ENCODE assay signal across 9 mouse cellular contexts in the genomic region with DNA sequence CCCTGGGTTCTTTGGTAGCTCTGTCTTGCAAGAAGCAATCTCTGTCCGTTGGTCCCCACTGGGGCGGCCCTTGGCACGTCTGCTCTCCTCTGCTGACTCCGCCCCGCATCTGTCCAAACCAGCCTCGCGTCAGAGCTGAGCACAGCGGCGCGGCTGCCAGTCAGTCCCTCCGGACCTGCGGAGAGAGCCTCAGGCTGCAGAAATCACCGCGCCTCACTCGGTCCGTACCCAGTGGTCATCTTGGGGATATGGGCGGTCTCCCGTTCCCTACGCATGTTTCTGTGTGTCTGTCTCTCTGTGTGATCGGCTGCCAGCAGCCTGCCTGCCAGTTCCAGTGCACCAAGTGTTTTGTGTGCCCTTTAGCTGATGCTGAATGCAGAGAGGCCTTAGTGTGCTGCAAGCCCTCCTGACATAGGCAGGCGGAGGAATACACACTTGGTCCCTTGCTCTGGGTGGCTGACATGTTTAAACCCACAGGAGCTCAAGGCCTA. TPM values are rescaled to one million over a fixed set of nuclear protein-coding genes. Genes with fewer than 3 reads are reported as not detected.
A peak's percentile ranks its signal among the peaks of the same experiment; 100 is the strongest.
DNase-seq lines count a peak whose midpoint lies in the region; ATAC-seq and TF ChIP-seq lines count a peak whose summit lies in the region.
"Had no signal": no experiment of that assay in that cellular context is flagged by ENCODE, and none has a peak within 500 bp of the region (broad histone marks: within the 10 kb centered on the region; RNA-seq: fewer than 3 reads in every experiment).

Pabpc5 (plus strand) TSS at position 116 of the 491 bp plus-strand sequence.

- H3K9me3 ChIP-seq in ES-E14 (ENCODE audit: control insufficient read depth, insufficient read depth, low read depth, low read length), result no peaks in the 10 kb centered on the region
- H3K9me3 ChIP-seq in hindbrain, embryonic 13.5 days, result no peaks in the 10 kb centered on the region
- no peaks in the 10 kb centered on the region for H3K9me3 ChIP-seq in lung, embryonic 15.5 days

- no peaks in the 10 kb centered on the region for H3K27me3 ChIP-seq in hindbrain, embryonic 13.5 days
- H3K27me3 ChIP-seq in lung, embryonic 15.5 days, result no peaks in the 10 kb centered on the region
- H3K27me3 ChIP-seq: CH12.LX had no signal

- no peaks in the 10 kb centered on the region for H3K4me1 ChIP-seq in ES-E14 (ENCODE audit: control insufficient read depth in 2 of 2, insufficient read depth in 2 of 2, low read length in 2 of 2, poor library complexity in 1 of 2)
- 0 out of 2 replicates have a peak, but pooled peaks cover 5% of the 10 kb centered on the region for H3K4me1 ChIP-seq in hindbrain, embryonic 13.5 days (replicated peaks)
- no peaks in the 10 kb centered on the region for H3K4me1 ChIP-seq in lung, embryonic 15.5 days

- no peak within 1 kb of the TSS for H3K9ac ChIP-seq in ES-E14 (ENCODE audit: insufficient read depth, low read depth, low read length, poor library complexity, severe bottlenecking)
- peak within 1 kb of the TSS; percentile 70 for H3K9ac ChIP-seq in hindbrain, embryonic 13.5 days
- H3K9ac ChIP-seq in lung, embryonic 15.5 days, result 0 out of 2 replicates have a peak within 1 kb of the TSS, but pooled peaks have one; percentile 22

- H3K4me2 ChIP-seq in hindbrain, embryonic 13.5 days, result peak within 1 kb of the TSS; percentile 47
- H3K4me2 ChIP-seq in lung, embryonic 15.5 days, result peak within 1 kb of the TSS; percentile 52

- no peak within 1 kb of the TSS for H3K27ac ChIP-seq in ES-E14 (ENCODE audit: insufficient read depth, low read depth, low read length, poor library complexity, severe bottlenecking)
- H3K27ac ChIP-seq in hindbrain, embryonic 13.5 days, result peak within 1 kb of the TSS; percentile 92
- H3K27ac ChIP-seq in lung, embryonic 15.5 days, result no peak within 1 kb of the TSS

- H3K4me3 ChIP-seq in ES-E14 (ENCODE audit: insufficient read depth in 1 of 2, low read depth in 1 of 2, low read length in 2 of 2, poor library complexity in 1 of 2, severe bottlenecking in 1 of 2), result peak within 1 kb of the TSS; percentile 44 to 60
- H3K4me3 ChIP-seq in hindbrain, embryonic 13.5 days, result peak within 1 kb of the TSS; percentile 44
- peak within 1 kb of the TSS; percentile 35 for H3K4me3 ChIP-seq in lung, embryonic 15.5 days

- 10% methylated on average over 21 of the region's 21 CpGs for WGBS in hindbrain, embryonic 13.5 days
- WGBS in lung, embryonic 15.5 days, result 13% methylated on average over 21 of the region's 21 CpGs

- peak; percentile 98 for ATAC-seq in hindbrain, embryonic 13.5 days (ENCODE audit: low FRiP score)
- peak; percentile 99 for ATAC-seq in lung, embryonic 15.5 days (ENCODE audit: borderline replicate concordance, extremely low read depth, low FRiP score, low TSS enrichment)
- no peak for ATAC-seq in erythroblast, adult 5-6 weeks (replicated peaks; ENCODE audit: low FRiP score, poor library complexity, severe bottlenecking)

- no peaks in the 10 kb centered on the region for H3K36me3 ChIP-seq in ES-E14 (ENCODE audit: control insufficient read depth, insufficient read depth, low read length, poor library complexity, severe bottlenecking)
- no peaks in the 10 kb centered on the region for H3K36me3 ChIP-seq in hindbrain, embryonic 13.5 days
- no peaks in the 10 kb centered on the region for H3K36me3 ChIP-seq in lung, embryonic 15.5 days

- DNase-seq in ES-E14 (ENCODE audit: low read depth, low spot score), result peak; percentile 19
- DNase-seq in cerebellum, postnatal 14 days, result peak; percentile 77
- DNase-seq in frontal cortex, postnatal 25 days (ENCODE audit: low spot score in 2 of 2), result peak; percentile 37 to 48
- peak; percentile 60 to 63 for DNase-seq in layer of hippocampus, postnatal 14 days (ENCODE audit: low spot score in 2 of 2)
- peak; percentile 27 for DNase-seq in retina, postnatal 7 days (ENCODE audit: low read depth, low spot score)

- in situ Hi-C loops in ES-E14 (cut with MboI; ENCODE audit: low sequenced_read_pairs in 2 of 2, unreplicated experiment in 2 of 2), result no loop called here

TF ChIP-seq in ES-E14, 5 proteins besides CTCF, POLR2A, EP300 and RAD21:
- TF ChIP-seq MAFK (IDR thresholded peaks at IDR 0.05; ENCODE audit: insufficient read depth, low read depth, low read length), result no peak
- TF ChIP-seq CHD2 (IDR thresholded peaks at IDR 0.05; ENCODE audit: low read depth, low read length), result no peak
- TF ChIP-seq ZNF384 (IDR thresholded peaks at IDR 0.05; ENCODE audit: low read depth, low read length), result no peak
- TF ChIP-seq ZC3H11A (IDR thresholded peaks at IDR 0.05; ENCODE audit: borderline replicate concordance, low read depth, low read length), result no peak
- no peak for TF ChIP-seq HCFC1 (IDR thresholded peaks at IDR 0.05; ENCODE audit: borderline replicate concordance, insufficient read depth, low read length)

RNA-seq across cellular contexts. Expression of gene Pabpc5, which starts in this region (rescaled TPM):
- not detected in 2 replicates for total RNA-seq in ES-E14 (2012; rRNA removed)
- 1.1 and 1.2 TPM in 2 replicates for polyA plus RNA-seq in hindbrain, embryonic 13.5 days (2015; fragmentation: Nextera tagmentation; extraction: Ambion mirVana)
- total RNA-seq in layer of hippocampus, postnatal 14 days (2021), result 1 to 10 TPM; 5.4 to 5.6 TPM
- polyA plus RNA-seq in lung, embryonic 15.5 days (2015; fragmentation: Nextera tagmentation; extraction: Ambion mirVana), result 0.15 and 0.16 TPM in 2 replicates
- not detected in 2 replicates for total RNA-seq in erythroblast, adult 5-6 weeks (2015; ENCODE audit: low replicate concordance)
- not detected in 2 replicates for total RNA-seq in erythroblast, adult 5-6 weeks (2017; ENCODE audit: low replicate concordance)
- total RNA-seq: CH12.LX had no signal

Comparison
In these comparisons a context has a peak if more than half of its experiments do, and no peak if none do; other contexts are left out.
1. Peak in DNase-seq and H3K4me3 ChIP-seq in ES-E14; RNA of the gene not detected or under 1 TPM.
2. Peak in ATAC-seq, H3K4me3 ChIP-seq, H3K9ac ChIP-seq and H3K4me2 ChIP-seq in lung, embryonic 15.5 days; RNA of the gene not detected or under 1 TPM.
3. DNase-seq: peak in every context shown above with its lines; median percentile 77 in cerebellum, postnatal 14 days; 62 in layer of hippocampus, postnatal 14 days; 42 in frontal cortex, postnatal 25 days; 27 in retina, postnatal 7 days; 19 in ES-E14.